8 mouse cellular contexts compared by ENCODE assay signal in the genomic region with DNA sequence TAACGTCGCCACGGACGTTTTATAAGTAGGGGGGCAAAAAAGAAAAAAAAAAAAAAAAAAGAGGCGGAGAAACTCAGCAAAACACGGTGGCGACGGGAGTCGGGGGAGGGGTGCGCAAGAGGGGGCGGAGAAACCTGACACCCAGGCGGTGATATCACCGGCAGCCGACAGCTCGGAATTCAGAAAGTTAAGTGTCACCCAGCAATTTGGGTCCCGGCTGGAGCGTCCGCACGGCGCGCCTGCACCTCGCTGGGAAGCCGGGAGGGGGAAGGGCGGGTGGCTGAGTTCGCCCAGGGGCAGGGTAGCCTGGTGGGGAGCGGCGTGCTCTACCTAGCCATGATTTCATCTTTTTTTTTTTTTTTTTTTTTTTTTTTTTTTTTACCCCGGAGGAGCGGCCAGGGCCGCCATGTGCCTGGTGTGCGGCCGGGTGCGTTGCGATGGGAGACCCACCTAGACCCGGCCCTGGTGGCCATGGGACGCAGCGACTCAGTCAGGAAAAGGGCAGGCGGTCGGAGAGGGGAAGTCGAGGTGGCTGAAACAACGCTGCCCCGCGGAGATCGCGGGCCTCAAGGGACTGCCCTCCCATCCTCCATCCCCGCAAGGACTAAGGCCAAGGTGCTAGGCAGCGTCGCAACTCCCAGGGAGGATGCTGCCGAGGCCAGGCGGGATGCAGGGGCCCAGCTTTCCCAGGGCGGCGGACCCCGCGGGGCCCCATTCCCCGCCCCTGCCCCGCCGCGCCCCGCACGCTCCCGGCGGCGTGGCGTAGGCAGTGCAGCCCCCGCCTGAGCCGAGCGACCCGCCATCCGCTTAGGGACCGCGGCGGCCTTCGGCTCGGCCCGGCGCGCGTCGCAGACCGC. TPM values are rescaled to one million over a fixed set of nuclear protein-coding genes. Genes with fewer than 3 reads are reported as not detected.
DNase-seq lines count a peak whose midpoint lies in the region; ATAC-seq and TF ChIP-seq lines count a peak whose summit lies in the region.

No protein-coding gene starts in this region.

- H3K9ac ChIP-seq in embryonic facial prominence, embryonic 14.5 days (ENCODE audit: low read depth, low read length) = peak overlapping the region; percentile 85
- peak overlapping the region; percentile 88 for H3K9ac ChIP-seq in kidney, embryonic 14.5 days (ENCODE audit: low read depth, low read length)
- peak overlapping the region; percentile 82 for H3K9ac ChIP-seq in liver, embryonic 11.5 days (ENCODE audit: low read depth, low read length)
- H3K9ac ChIP-seq in stomach, embryonic 14.5 days (replicated peaks; ENCODE audit: low read depth, low read length) = peak overlapping the region; percentile 92

- H3K27me3 ChIP-seq in embryonic facial prominence, embryonic 14.5 days (replicated peaks; ENCODE audit: control insufficient read depth, insufficient read depth, low read length) = no peaks in the 10 kb centered on the region
- H3K27me3 ChIP-seq in kidney, embryonic 14.5 days (ENCODE audit: control insufficient read depth, insufficient read depth, low read length) = no peaks in the 10 kb centered on the region
- no peaks in the 10 kb centered on the region for H3K27me3 ChIP-seq in liver, embryonic 11.5 days (replicated peaks; ENCODE audit: control insufficient read depth, insufficient read depth, low read length)
- H3K27me3 ChIP-seq in stomach, embryonic 14.5 days (ENCODE audit: control insufficient read depth, insufficient read depth, low read length) = no peaks in the 10 kb centered on the region

- ATAC-seq in embryonic facial prominence, embryonic 14.5 days (ENCODE audit: low read depth) = peak; percentile 69
- peak; percentile 67 for ATAC-seq in kidney, embryonic 14.5 days (ENCODE audit: low FRiP score, low TSS enrichment)
- peak; percentile 75 for ATAC-seq in liver, embryonic 11.5 days (replicated peaks; ENCODE audit: low FRiP score)
- ATAC-seq in stomach, embryonic 14.5 days (ENCODE audit: insufficient number of reproducible peaks, insufficient read depth, low FRiP score, low read depth) = peak; percentile 50; the same call in 1 of the 2 replicates

- peak; percentile 65; the same call in 1 of the 2 replicates for TF ChIP-seq POLR2A in bone marrow, adult 2 months (IDR thresholded peaks at IDR 0.05; ENCODE audit: borderline replicate concordance, control insufficient read depth, low read depth, low read length)

- TF ChIP-seq CTCF in bone marrow, adult 2 months (IDR thresholded peaks at IDR 0.05; ENCODE audit: control insufficient read depth, insufficient read depth, low read length) = no peak

- under 1% methylated on average over 79 of the region's 80 CpGs for WGBS in bone marrow, adult 2 months
- WGBS in embryonic facial prominence, embryonic 14.5 days = 1% methylated on average over 54 of the region's 80 CpGs
- under 1% methylated on average over 76 of the region's 80 CpGs for WGBS in kidney, embryonic 14.5 days
- WGBS in liver, embryonic 11.5 days = 1% methylated on average over 79 of the region's 80 CpGs
- under 1% methylated on average over 66 of the region's 80 CpGs for WGBS in stomach, embryonic 14.5 days

- no peaks in the 10 kb centered on the region for H3K36me3 ChIP-seq in embryonic facial prominence, embryonic 14.5 days (ENCODE audit: control insufficient read depth, insufficient read depth, low read length)
- H3K36me3 ChIP-seq in kidney, embryonic 14.5 days (ENCODE audit: control insufficient read depth, insufficient read depth, low read length) = no peaks in the 10 kb centered on the region
- no peaks in the 10 kb centered on the region for H3K36me3 ChIP-seq in liver, embryonic 11.5 days (ENCODE audit: control insufficient read depth, insufficient read depth, low read length)
- H3K36me3 ChIP-seq in stomach, embryonic 14.5 days (ENCODE audit: control insufficient read depth, insufficient read depth, low read length) = no peaks in the 10 kb centered on the region

- H3K4me2 ChIP-seq in embryonic facial prominence, embryonic 14.5 days (ENCODE audit: low read depth, low read length) = peak overlapping the region; percentile 99
- H3K4me2 ChIP-seq in kidney, embryonic 14.5 days (replicated peaks; ENCODE audit: low read depth, low read length) = peak overlapping the region; percentile 82
- peak overlapping the region; percentile 100 for H3K4me2 ChIP-seq in liver, embryonic 11.5 days
- peak overlapping the region; percentile 99 for H3K4me2 ChIP-seq in stomach, embryonic 14.5 days (replicated peaks; ENCODE audit: low read depth, low read length)

- DNase-seq in A20 (ENCODE audit: low read depth, low spot score) = peak; percentile 96
- DNase-seq in embryonic facial prominence, embryonic 14.5 days (ENCODE audit: low spot score) = peak; percentile 92
- DNase-seq in heart, adult 9 months (ENCODE audit: low spot score in 2 of 2) = peak; percentile 85 to 88
- DNase-seq in liver, embryonic 11.5 days (ENCODE audit: low spot score) = peak; percentile 86
- peak; percentile 89 for DNase-seq in naive thymus-derived CD4-positive, alpha-beta T cell, adult 2 months (ENCODE audit: low read depth)

- peak overlapping the region; percentile 100 for H3K4me3 ChIP-seq in bone marrow, adult 2 months (replicated peaks; ENCODE audit: control insufficient read depth, low read depth, low read length)
- peak overlapping the region; percentile 82 for H3K4me3 ChIP-seq in embryonic facial prominence, embryonic 14.5 days (ENCODE audit: low read depth, low read length)
- H3K4me3 ChIP-seq in kidney, embryonic 14.5 days (ENCODE audit: low read length) = peak overlapping the region; percentile 75
- H3K4me3 ChIP-seq in liver, embryonic 11.5 days (ENCODE audit: low read depth, low read length) = peak overlapping the region; percentile 78
- peak overlapping the region; percentile 86 for H3K4me3 ChIP-seq in stomach, embryonic 14.5 days (ENCODE audit: low read depth, low read length)

- peak overlapping the region; percentile 93 for H3K27ac ChIP-seq in bone marrow, adult 2 months (ENCODE audit: control insufficient read depth, insufficient read depth, low read depth, low read length, poor library complexity)
- H3K27ac ChIP-seq in embryonic facial prominence, embryonic 14.5 days (replicated peaks; ENCODE audit: low read depth, low read length) = peak overlapping the region; percentile 94
- peak overlapping the region; percentile 89 for H3K27ac ChIP-seq in kidney, embryonic 14.5 days (ENCODE audit: low read depth, low read length)
- peak overlapping the region; percentile 73 for H3K27ac ChIP-seq in liver, embryonic 11.5 days (ENCODE audit: low read depth, low read length)
- peak overlapping the region; percentile 92 for H3K27ac ChIP-seq in stomach, embryonic 14.5 days (ENCODE audit: low read length)

- no peaks in the 10 kb centered on the region for H3K9me3 ChIP-seq in embryonic facial prominence, embryonic 14.5 days (ENCODE audit: control insufficient read depth, low read length)
- H3K9me3 ChIP-seq in kidney, embryonic 14.5 days (ENCODE audit: control insufficient read depth, low read length) = no peaks in the 10 kb centered on the region
- H3K9me3 ChIP-seq in liver, embryonic 11.5 days (ENCODE audit: control insufficient read depth, low read length) = no peaks in the 10 kb centered on the region
- H3K9me3 ChIP-seq in stomach, embryonic 14.5 days (ENCODE audit: control insufficient read depth, low read depth, low read length) = no peaks in the 10 kb centered on the region

- peaks cover 2% of the 10 kb centered on the region; the same call in 1 of the 2 replicates for H3K4me1 ChIP-seq in bone marrow, adult 2 months (ENCODE audit: control insufficient read depth, insufficient read depth, low read length)
- H3K4me1 ChIP-seq in embryonic facial prominence, embryonic 14.5 days (ENCODE audit: control insufficient read depth, insufficient read depth, low read length) = peaks cover 9% of the 10 kb centered on the region
- H3K4me1 ChIP-seq in kidney, embryonic 14.5 days (ENCODE audit: control insufficient read depth, insufficient read depth, low read length) = peaks cover 10% of the 10 kb centered on the region
- H3K4me1 ChIP-seq in liver, embryonic 11.5 days (replicated peaks; ENCODE audit: control insufficient read depth, insufficient read depth, low read length) = peaks cover 9% of the 10 kb centered on the region
- H3K4me1 ChIP-seq in stomach, embryonic 14.5 days (ENCODE audit: control insufficient read depth, insufficient read depth, low read length) = peaks cover 11% of the 10 kb centered on the region

RNA-seq across cellular contexts. Expression of a gene that starts 0.9 kb away (rescaled TPM):
- polyA plus RNA-seq in bone marrow, adult 2 months (2011; ENCODE audit: insufficient read depth, insufficient read length, low replicate concordance, missing spikeins) = 5.5 and 12.0 TPM in 2 replicates
- 6.2 and 7.3 TPM in 2 replicates for polyA plus RNA-seq in embryonic facial prominence, embryonic 14.5 days (2014; fragmentation: Nextera tagmentation; extraction: Ambion mirVana)
- 4.3 and 4.7 TPM in 2 replicates for polyA plus RNA-seq in kidney, embryonic 14.5 days (2014; fragmentation: Nextera tagmentation; extraction: Ambion mirVana)
- 2.3 and 2.4 TPM in 2 replicates for polyA plus RNA-seq in liver, embryonic 11.5 days (2014; fragmentation: Nextera tagmentation; extraction: Ambion mirVana)
- 6.6 and 8.5 TPM in 2 replicates for polyA plus RNA-seq in stomach, embryonic 14.5 days (2014; fragmentation: Nextera tagmentation; extraction: Ambion mirVana)

Comparison
In these comparisons a context has a peak if more than half of its experiments do, and no peak if none do; other contexts are left out.
1. Peak in every context shown above with its lines: DNase-seq, ATAC-seq, H3K4me3 ChIP-seq and H3K27ac ChIP-seq.